Mouse (Mus musculus): ENCODE data around the gene Ide. TPM values are rescaled to one million over a fixed set of nuclear protein-coding genes. Genes with fewer than 3 reads are reported as not detected.

Ide gene
- polyA plus RNA-seq, 1 experiment, result 24.0 TPM

GRCm38 (mm10) chr19:37374941-37375754 lies 37.5 kb upstream of the Ide start:
- no peak for TF ChIP-seq CTCF (conservative IDR thresholded peaks at IDR 0.05; ENCODE audit: insufficient read depth, insufficient read length, low read depth, low read length)
- TF ChIP-seq POLR2A (IDR thresholded peaks at IDR 0.05; ENCODE audit: low read depth, low read length), result no peak
- 21% methylated on average over 7 of the region's 7 CpGs for WGBS
- no peak for DNase-seq

GRCm38 (mm10) chr19:37370356-37370755 lies 32.7 kb upstream of the Ide start:
- H3K27me3 ChIP-seq (replicated peaks; ENCODE audit: control insufficient read depth, insufficient read depth, low read length), result no peaks in the 10 kb centered on the region
- H3K36me3 ChIP-seq (ENCODE audit: control insufficient read depth, insufficient read depth, low read length), result no peaks in the 10 kb centered on the region
- DNase-seq, result no peak
- H3K27ac ChIP-seq (ENCODE audit: insufficient read depth, low read depth, low read length), result no peak overlapping the region
- WGBS, result 82% methylated on average over 5 of the region's 5 CpGs
- no peak overlapping the region for H3K4me3 ChIP-seq (ENCODE audit: insufficient read depth, low read depth, low read length)
- H3K4me1 ChIP-seq (ENCODE audit: control insufficient read depth, insufficient read depth, low read length), result peaks cover 2% of the 10 kb centered on the region; the same call in 1 of the 2 replicates
- TF ChIP-seq POLR2A (IDR thresholded peaks at IDR 0.05; ENCODE audit: low read depth, low read length), result no peak
- no peak for TF ChIP-seq CTCF (conservative IDR thresholded peaks at IDR 0.05; ENCODE audit: insufficient read depth, insufficient read length, low read depth, low read length)

More at GRCm38 (mm10) chr19:37374941-37375754, 37.5 kb upstream of the Ide start:
- Histone ChIP-seq H3K4me3 (ENCODE audit: insufficient read depth, low read depth, low read length) (peak overlapping the region; percentile 76), H3K27ac (ENCODE audit: insufficient read depth, low read depth, low read length) (peak overlapping the region; percentile 82), H3K36me3 (ENCODE audit: control insufficient read depth, insufficient read depth, low read length) (no peaks in the 10 kb centered on the region), H3K4me1 (ENCODE audit: control insufficient read depth, insufficient read depth, low read length) (peaks cover 3% of the 10 kb centered on the region; the same call in 1 of the 2 replicates), H3K27me3 (replicated peaks; ENCODE audit: control insufficient read depth, insufficient read depth, low read length) (no peaks in the 10 kb centered on the region)

GRCm38 (mm10) chr19:37369921-37370320 lies 32.3 kb upstream of the Ide start:
- H3K27ac ChIP-seq (ENCODE audit: insufficient read depth, low read depth, low read length), result no peak overlapping the region

GRCm38 (mm10) chr19:37368990-37369389 lies 31.3 kb upstream of the Ide start:
- no peaks in the 10 kb centered on the region for H3K4me1 ChIP-seq (ENCODE audit: control insufficient read depth, insufficient read depth, low read length)
- no peaks in the 10 kb centered on the region for H3K36me3 ChIP-seq (ENCODE audit: control insufficient read depth, insufficient read depth, low read length)
- DNase-seq, result no peak
- H3K27ac ChIP-seq (ENCODE audit: insufficient read depth, low read depth, low read length), result no peak overlapping the region
- TF ChIP-seq POLR2A (IDR thresholded peaks at IDR 0.05; ENCODE audit: low read depth, low read length), result no peak
- TF ChIP-seq CTCF (conservative IDR thresholded peaks at IDR 0.05; ENCODE audit: insufficient read depth, insufficient read length, low read depth, low read length), result no peak
- H3K27me3 ChIP-seq (replicated peaks; ENCODE audit: control insufficient read depth, insufficient read depth, low read length), result no peaks in the 10 kb centered on the region
- no peak overlapping the region for H3K4me3 ChIP-seq (ENCODE audit: insufficient read depth, low read depth, low read length)
- 58% methylated on average over 1 of the region's 1 CpGs for WGBS

More at GRCm38 (mm10) chr19:37369921-37370320, 32.3 kb upstream of the Ide start:
- H3K36me3 ChIP-seq (ENCODE audit: control insufficient read depth, insufficient read depth, low read length), result no peaks in the 10 kb centered on the region
- H3K27me3 ChIP-seq (replicated peaks; ENCODE audit: control insufficient read depth, insufficient read depth, low read length), result no peaks in the 10 kb centered on the region
- no peak for DNase-seq
- no peak for TF ChIP-seq POLR2A (IDR thresholded peaks at IDR 0.05; ENCODE audit: low read depth, low read length)
- TF ChIP-seq CTCF (conservative IDR thresholded peaks at IDR 0.05; ENCODE audit: insufficient read depth, insufficient read length, low read depth, low read length), result no peak
- H3K4me3 ChIP-seq (ENCODE audit: insufficient read depth, low read depth, low read length), result no peak overlapping the region
- 81% methylated on average over 4 of the region's 4 CpGs for WGBS
- no peaks in the 10 kb centered on the region for H3K4me1 ChIP-seq (ENCODE audit: control insufficient read depth, insufficient read depth, low read length)

- no peaks in the 10 kb centered on the region for H3K27me3 ChIP-seq (replicated peaks; ENCODE audit: control insufficient read depth, insufficient read depth, low read length)
- no peak for DNase-seq
- no peak overlapping the region for H3K4me3 ChIP-seq (ENCODE audit: insufficient read depth, low read depth, low read length)
- 80% methylated on average over 11 of the region's 11 CpGs for WGBS
- no peaks in the 10 kb centered on the region for H3K36me3 ChIP-seq (ENCODE audit: control insufficient read depth, insufficient read depth, low read length)
- TF ChIP-seq CTCF (conservative IDR thresholded peaks at IDR 0.05; ENCODE audit: insufficient read depth, insufficient read length, low read depth, low read length) (no peak), POLR2A (IDR thresholded peaks at IDR 0.05; ENCODE audit: low read depth, low read length) (no peak)
- H3K27ac ChIP-seq (ENCODE audit: insufficient read depth, low read depth, low read length), result no peak overlapping the region
- H3K4me1 ChIP-seq (ENCODE audit: control insufficient read depth, insufficient read depth, low read length), result no peaks in the 10 kb centered on the region
Measured at GRCm38 (mm10) chr19:37363128-37363939, 25.7 kb upstream of the Ide start.

GRCm38 (mm10) chr19:37362545-37362944 lies 24.9 kb upstream of the Ide start:
- H3K4me3 ChIP-seq (ENCODE audit: insufficient read depth, low read depth, low read length), result no peak overlapping the region
- H3K36me3 ChIP-seq (ENCODE audit: control insufficient read depth, insufficient read depth, low read length), result no peaks in the 10 kb centered on the region
- TF ChIP-seq POLR2A (IDR thresholded peaks at IDR 0.05; ENCODE audit: low read depth, low read length) (no peak), CTCF (conservative IDR thresholded peaks at IDR 0.05; ENCODE audit: insufficient read depth, insufficient read length, low read depth, low read length) (no peak)
- no peaks in the 10 kb centered on the region for H3K27me3 ChIP-seq (replicated peaks; ENCODE audit: control insufficient read depth, insufficient read depth, low read length)
- 53% methylated on average over 5 of the region's 5 CpGs for WGBS
- H3K4me1 ChIP-seq (ENCODE audit: control insufficient read depth, insufficient read depth, low read length), result no peaks in the 10 kb centered on the region
- no peak overlapping the region for H3K27ac ChIP-seq (ENCODE audit: insufficient read depth, low read depth, low read length)
- DNase-seq, result no peak

- no peaks in the 10 kb centered on the region for H3K27me3 ChIP-seq (replicated peaks; ENCODE audit: control insufficient read depth, insufficient read depth, low read length)
- H3K4me1 ChIP-seq (ENCODE audit: control insufficient read depth, insufficient read depth, low read length), result no peaks in the 10 kb centered on the region
- WGBS, result 59% methylated on average over 5 of the region's 5 CpGs
- H3K36me3 ChIP-seq (ENCODE audit: control insufficient read depth, insufficient read depth, low read length), result no peaks in the 10 kb centered on the region
- DNase-seq, result no peak
- H3K4me3 ChIP-seq (ENCODE audit: insufficient read depth, low read depth, low read length), result no peak overlapping the region
- TF ChIP-seq POLR2A (IDR thresholded peaks at IDR 0.05; ENCODE audit: low read depth, low read length) (no peak), CTCF (conservative IDR thresholded peaks at IDR 0.05; ENCODE audit: insufficient read depth, insufficient read length, low read depth, low read length) (no peak)
- no peak overlapping the region for H3K27ac ChIP-seq (ENCODE audit: insufficient read depth, low read depth, low read length)
Measured at GRCm38 (mm10) chr19:37360044-37360443, 22.4 kb upstream of the Ide start.
